ENCODE assay signal across 11 mouse cellular contexts in genomic region chr5:129297657-129298349, GRCm38 (mm10).
DNase-seq lines count a peak whose midpoint lies in the region; ATAC-seq lines count a peak whose summit lies in the region.
"Had no signal": no experiment of that assay in that cellular context is flagged by ENCODE, and none has a peak within 500 bp of the region (broad histone marks: within the 10 kb centered on the region; RNA-seq: fewer than 3 reads in every experiment).

No protein-coding gene starts in this region.

- H3K4me1 ChIP-seq in forebrain, embryonic 10.5 days, result peaks cover 26% of the 10 kb centered on the region
- peaks cover 5% of the 10 kb centered on the region; the same call in 1 of the 2 replicates for H3K4me1 ChIP-seq in hindbrain, embryonic 14.5 days (replicated peaks; ENCODE audit: control insufficient read depth, insufficient read depth, low read length)
- H3K4me1 ChIP-seq in midbrain, embryonic 14.5 days (ENCODE audit: control insufficient read depth, insufficient read depth, low read length), result no peaks in the 10 kb centered on the region
- H3K4me1 ChIP-seq: heart, embryonic 13.5 days had no signal

- 24% methylated on average over 11 of the region's 11 CpGs for WGBS in forebrain, embryonic 10.5 days
- 43% methylated on average over 11 of the region's 11 CpGs for WGBS in hindbrain, embryonic 14.5 days
- WGBS in midbrain, embryonic 14.5 days, result 49% methylated on average over 11 of the region's 11 CpGs

- no peak for ATAC-seq in hindbrain, embryonic 14.5 days (ENCODE audit: low FRiP score)
- no peak for ATAC-seq in midbrain, embryonic 14.5 days (ENCODE audit: low FRiP score, low TSS enrichment)
- ATAC-seq in CD4-positive, CD25-positive, alpha-beta regulatory T cell, adult 4 months, result no peak

- DNase-seq in left cerebral cortex, adult 9 months (ENCODE audit: low spot score in 2 of 2), result peak; percentile 12 to 15
- no peak for DNase-seq in left cerebral cortex, adult 11 months (ENCODE audit: low spot score)
- no peak for DNase-seq in forebrain, embryonic 10.5 days (ENCODE audit: extremely low spot score, low spot score)
- no peak for DNase-seq in hindbrain, embryonic 14.5 days (ENCODE audit: low spot score)
- DNase-seq in midbrain, embryonic 14.5 days, result peak; percentile 30
- no peak for DNase-seq in lung, postnatal 25 days (ENCODE audit: low spot score)
- DNase-seq in T-cell, adult 2 months (ENCODE audit: low spot score), result no peak
- DNase-seq: adrenal gland, postnatal 14 days had no signal

- H3K27me3 ChIP-seq in forebrain, embryonic 10.5 days (ENCODE audit: poor library complexity, severe bottlenecking), result peaks cover 15% of the 10 kb centered on the region
- H3K27me3 ChIP-seq in hindbrain, embryonic 14.5 days (ENCODE audit: control insufficient read depth, insufficient read depth, low read length), result no peaks in the 10 kb centered on the region
- no peaks in the 10 kb centered on the region for H3K27me3 ChIP-seq in midbrain, embryonic 14.5 days (ENCODE audit: control insufficient read depth, insufficient read depth, low read length)
- H3K27me3 ChIP-seq: heart, embryonic 13.5 days had no signal

- peak overlapping the region; percentile 61; the same call in 1 of the 2 replicates for H3K27ac ChIP-seq in forebrain, embryonic 10.5 days
- 0 out of 2 replicates have a peak overlapping the region, but pooled peaks have one; percentile 41 for H3K27ac ChIP-seq in hindbrain, embryonic 14.5 days
- no peak overlapping the region for H3K27ac ChIP-seq in midbrain, embryonic 14.5 days (replicated peaks; ENCODE audit: low read depth, low read length)
- H3K27ac ChIP-seq: heart, embryonic 13.5 days; liver, embryonic 14.5 days had no signal

- no peaks in the 10 kb centered on the region for H3K36me3 ChIP-seq in forebrain, embryonic 10.5 days (replicated peaks)
- no peaks in the 10 kb centered on the region for H3K36me3 ChIP-seq in hindbrain, embryonic 14.5 days (replicated peaks; ENCODE audit: control insufficient read depth, insufficient read depth)
- no peaks in the 10 kb centered on the region for H3K36me3 ChIP-seq in midbrain, embryonic 14.5 days (ENCODE audit: control insufficient read depth, insufficient read depth, low read length)
- H3K36me3 ChIP-seq: heart, embryonic 13.5 days had no signal

- no peak overlapping the region for H3K4me3 ChIP-seq in forebrain, embryonic 10.5 days
- no peak overlapping the region for H3K4me3 ChIP-seq in hindbrain, embryonic 14.5 days (replicated peaks; ENCODE audit: low read length)
- H3K4me3 ChIP-seq in midbrain, embryonic 14.5 days (replicated peaks; ENCODE audit: low read depth, low read length), result no peak overlapping the region
- H3K4me3 ChIP-seq: heart, embryonic 13.5 days had no signal

- no peak overlapping the region for H3K4me2 ChIP-seq in hindbrain, embryonic 14.5 days (replicated peaks)
- H3K4me2 ChIP-seq in midbrain, embryonic 14.5 days (ENCODE audit: low read length), result no peak overlapping the region
- H3K4me2 ChIP-seq: heart, embryonic 13.5 days had no signal

- H3K9me3 ChIP-seq in forebrain, embryonic 10.5 days, result no peaks in the 10 kb centered on the region
- H3K9me3 ChIP-seq in hindbrain, embryonic 14.5 days (ENCODE audit: control insufficient read depth, low read length), result no peaks in the 10 kb centered on the region
- H3K9me3 ChIP-seq in midbrain, embryonic 14.5 days (ENCODE audit: control insufficient read depth, low read length), result no peaks in the 10 kb centered on the region
- H3K9me3 ChIP-seq: heart, embryonic 13.5 days had no signal

- no peak overlapping the region for H3K9ac ChIP-seq in hindbrain, embryonic 14.5 days
- H3K9ac ChIP-seq in midbrain, embryonic 14.5 days (replicated peaks; ENCODE audit: low read length), result no peak overlapping the region
- H3K9ac ChIP-seq: heart, embryonic 13.5 days; liver, embryonic 14.5 days had no signal

Comparison
In these comparisons a context has a peak if more than half of its experiments do, and no peak if none do; other contexts are left out.
1. DNase-seq: peak in left cerebral cortex, adult 9 months (2 of 2) and midbrain, embryonic 14.5 days (single experiment); none in left cerebral cortex, adult 11 months (single experiment), forebrain, embryonic 10.5 days (single experiment), hindbrain, embryonic 14.5 days (single experiment), lung, postnatal 25 days (single experiment) and T-cell, adult 2 months (single experiment).